15 mouse cellular contexts compared by ENCODE assay signal in genomic region chr4:135085077-135085853, GRCm38 (mm10). TPM values are rescaled to one million over a fixed set of nuclear protein-coding genes. Genes with fewer than 3 reads are reported as not detected.
DNase-seq lines count a peak whose midpoint lies in the region; ATAC-seq and TF ChIP-seq lines count a peak whose summit lies in the region.
"Had no signal": no experiment of that assay in that cellular context is flagged by ENCODE, and none has a peak within 500 bp of the region (broad histone marks: within the 10 kb centered on the region; RNA-seq: fewer than 3 reads in every experiment).

No protein-coding gene starts in this region.

- TF ChIP-seq POLR2A in cerebellum, adult 2 months (IDR thresholded peaks at IDR 0.05; ENCODE audit: borderline replicate concordance, insufficient read depth, low read length) = no peak
- TF ChIP-seq POLR2A in lung, adult 2 months (IDR thresholded peaks at IDR 0.05; ENCODE audit: borderline replicate concordance, extremely low read depth, low read depth, low read length) = no peak

- no peak overlapping the region for H3K27ac ChIP-seq in cerebellum, adult 2 months (ENCODE audit: insufficient read depth, low read length)
- H3K27ac ChIP-seq: heart, embryonic 13.5 days had no signal

- DNase-seq in cerebellum, adult 2 months = no peak
- DNase-seq in cerebellum, postnatal 36 days = no peak
- no peak for DNase-seq in lung, adult 2 months
- DNase-seq in lung, postnatal 36 days = no peak
- no peak for DNase-seq in G1E (ENCODE audit: low spot score)
- DNase-seq in right cerebral cortex, postnatal 25 days = no peak
- DNase-seq in frontal cortex, adult 2 months (ENCODE audit: extremely low spot score in 1 of 2, low spot score in 1 of 2) = no peak
- DNase-seq: kidney, postnatal 4 days; left cerebral cortex, postnatal 4 days; lung, postnatal 10 days had no signal

- 0 out of 2 replicates have a peak, but pooled peaks have one; percentile 12 for TF ChIP-seq CTCF in cerebellum, adult 2 months (IDR thresholded peaks at IDR 0.05; ENCODE audit: borderline replicate concordance, insufficient read depth, low read depth, low read length)
- TF ChIP-seq CTCF in lung, adult 2 months (IDR thresholded peaks at IDR 0.05; ENCODE audit: insufficient read depth, low read length) = 0 out of 2 replicates have a peak, but pooled peaks have one; percentile 10
- peak; percentile 39; the same call in 1 of the 2 replicates for TF ChIP-seq CTCF in G1E (IDR thresholded peaks at IDR 0.05; ENCODE audit: low read depth, low read length)

- no peaks in the 10 kb centered on the region for H3K9me3 ChIP-seq in G1E (replicated peaks)
- H3K9me3 ChIP-seq in megakaryocyte, embryonic 14.5 days = peaks cover 4% of the 10 kb centered on the region
- H3K9me3 ChIP-seq: heart, embryonic 13.5 days had no signal

- 81% methylated on average over 13 of the region's 13 CpGs for WGBS in cerebellum, adult 2 months
- WGBS in lung, adult 2 months = 68% methylated on average over 13 of the region's 13 CpGs

- H3K27me3 ChIP-seq in cerebellum, adult 2 months (ENCODE audit: control insufficient read depth, insufficient read depth, low read length) = no peaks in the 10 kb centered on the region
- peaks cover 25% of the 10 kb centered on the region for H3K27me3 ChIP-seq in G1E (ENCODE audit: insufficient read depth, low read length)
- no peaks in the 10 kb centered on the region for H3K27me3 ChIP-seq in megakaryocyte, embryonic 14.5 days (replicated peaks)

- H3K4me1 ChIP-seq in cerebellum, adult 2 months (ENCODE audit: control insufficient read depth, insufficient read depth, low read length) = no peaks in the 10 kb centered on the region
- H3K4me1 ChIP-seq in lung, adult 2 months (ENCODE audit: control insufficient read depth, insufficient read depth, low read length) = no peaks in the 10 kb centered on the region
- H3K4me1 ChIP-seq in G1E (ENCODE audit: insufficient read depth, low read depth, low read length) = no peaks in the 10 kb centered on the region
- peaks cover 97% of the 10 kb centered on the region for H3K4me1 ChIP-seq in megakaryocyte, embryonic 14.5 days

- no peak for ATAC-seq in G1E (ENCODE audit: extremely low read depth, insufficient number of reproducible peaks, low FRiP score, poor library complexity, severe bottlenecking)
- ATAC-seq: hindbrain, embryonic 16.5 days had no signal

- no peaks in the 10 kb centered on the region for H3K36me3 ChIP-seq in G1E (replicated peaks)
- peaks cover 3% of the 10 kb centered on the region for H3K36me3 ChIP-seq in megakaryocyte, embryonic 14.5 days (replicated peaks; ENCODE audit: low read length)
- H3K36me3 ChIP-seq: heart, embryonic 13.5 days had no signal

- H3K4me3 ChIP-seq in cerebellum, adult 2 months (replicated peaks; ENCODE audit: insufficient read depth, low read depth, low read length) = no peak overlapping the region
- no peak overlapping the region for H3K4me3 ChIP-seq in lung, adult 2 months (replicated peaks; ENCODE audit: extremely low read depth, low read depth, low read length)
- no peak overlapping the region for H3K4me3 ChIP-seq in G1E (ENCODE audit: low read depth, low read length)
- peak overlapping the region; percentile 25 for H3K4me3 ChIP-seq in megakaryocyte, embryonic 14.5 days (replicated peaks)
- H3K4me3 ChIP-seq: heart, embryonic 13.5 days; myocyte had no signal

RNA-seq across cellular contexts. Expression of gene Runx3, which starts 35.2 kb away (rescaled TPM):
- 0.05 TPM in 1 of 2 replicates, not detected in the other for polyA plus RNA-seq in cerebellum, adult 2 months (2012; rRNA removed)
- 2.8 and 3.5 TPM in 2 replicates for polyA plus RNA-seq in lung, adult 2 months (2012; rRNA removed)
- total RNA-seq in G1E (2014; fragmentation: Nextera tagmentation) (not detected in 2 replicates), G1E (2017) (0.06 and 0.55 TPM in 2 replicates)
- polyA plus RNA-seq in G1E (2012) = 0.05 and 0.06 TPM in 2 replicates
- polyA plus RNA-seq in megakaryocyte, embryonic 14.5 days (2012; ENCODE audit: insufficient read depth, low replicate concordance) = 128 and 414 TPM in 2 replicates
- 0.69 TPM in 1 of 2 replicates, not detected in the other for polyA plus RNA-seq in frontal cortex, adult 2 months (2012; rRNA removed)
- polyA plus RNA-seq: cortical plate, adult 2 months; hindbrain, embryonic 16.5 days had no signal

Comparison
In these comparisons a context has a peak if more than half of its experiments do, and no peak if none do; other contexts are left out.
1. RNA of gene Runx3, which starts 35.2 kb away (polyA plus RNA-seq): 128 to 414 TPM in megakaryocyte, embryonic 14.5 days; 2.8 to 3.5 TPM in lung, adult 2 months, 0.05 to 0.06 TPM in G1E, 0.69 TPM in frontal cortex, adult 2 months and 0.05 TPM in cerebellum, adult 2 months; every median in the first group is over 10 times any median in the second.
2. Peak in every context shown above with its lines, with median percentiles within 50 percentile points of each other: CTCF ChIP-seq.